Mouse (Mus musculus): ENCODE measurements around the gene Gas7. TPM values are rescaled to one million over a fixed set of nuclear protein-coding genes. Genes with fewer than 3 reads are reported as not detected.

Gas7 gene
- polyA plus RNA-seq, 1 experiment from 2014 or later: 15.7 TPM

DNA sequence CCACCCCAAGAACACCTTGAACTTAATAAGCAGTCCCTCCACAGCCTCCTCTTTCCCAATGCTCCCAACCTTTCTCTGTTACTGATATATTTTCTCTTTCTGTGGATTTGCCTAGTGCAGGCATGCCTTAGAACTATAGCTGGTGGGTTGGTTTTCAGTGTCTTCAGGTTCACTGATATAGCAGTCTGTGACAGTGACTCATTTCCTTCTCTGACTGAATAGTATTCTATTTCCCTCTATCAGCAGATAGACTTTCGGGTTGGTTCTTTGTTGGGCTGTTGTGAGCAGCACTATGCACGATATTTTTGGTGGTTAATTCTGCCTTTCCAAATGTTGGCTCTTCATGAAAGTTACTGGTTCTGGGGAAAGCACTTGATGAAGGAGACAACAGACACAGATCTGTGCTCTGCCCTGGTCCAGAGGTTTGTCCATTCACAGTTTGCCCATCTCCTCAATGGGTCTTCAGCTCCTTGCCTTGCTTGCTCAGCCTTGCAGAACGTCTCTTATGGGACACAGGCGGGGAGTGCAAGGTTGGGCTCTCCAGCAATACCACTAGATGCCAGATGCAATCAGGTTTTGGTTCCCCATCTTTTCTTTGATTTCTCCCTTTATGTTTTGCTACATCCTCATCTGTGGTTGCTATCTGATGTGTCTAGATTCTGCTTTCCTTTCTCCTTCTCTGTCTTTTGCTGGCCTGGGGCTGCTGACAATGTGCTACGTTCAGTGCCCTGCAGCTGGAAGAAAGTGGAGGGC is 25.1 kb downstream of the Gas7 start:
- Histone ChIP-seq H3K36me3 (ENCODE audit: control insufficient read depth, insufficient read depth, low read length) (no peaks in the 10 kb centered on the region), H3K4me1 (ENCODE audit: control insufficient read depth, insufficient read depth, low read length) (no peaks in the 10 kb centered on the region), H3K27ac (replicated peaks; ENCODE audit: low read depth, low read length) (no peak overlapping the region), H3K4me2 (ENCODE audit: low read length) (no peak overlapping the region), H3K4me3 (replicated peaks; ENCODE audit: low read depth, low read length) (no peak overlapping the region), H3K9ac (replicated peaks; ENCODE audit: low read length) (no peak overlapping the region), H3K27me3 (ENCODE audit: control insufficient read depth, insufficient read depth, low read length) (no peaks in the 10 kb centered on the region), H3K9me3 (ENCODE audit: control insufficient read depth, low read length) (no peaks in the 10 kb centered on the region)
- 88% methylated on average over 5 of the region's 5 CpGs for WGBS
- DNase-seq (no peak), ATAC-seq (ENCODE audit: low FRiP score, low TSS enrichment) (no peak)

GRCm38 (mm10) chr11:67481691-67482090 is 26.5 kb downstream of the Gas7 start:
- Histone ChIP-seq H3K36me3 (ENCODE audit: control insufficient read depth, insufficient read depth, low read length) (no peaks in the 10 kb centered on the region), H3K27ac (replicated peaks; ENCODE audit: low read depth, low read length) (no peak overlapping the region), H3K9ac (replicated peaks; ENCODE audit: low read length) (no peak overlapping the region), H3K9me3 (ENCODE audit: control insufficient read depth, low read length) (no peaks in the 10 kb centered on the region), H3K4me2 (ENCODE audit: low read length) (no peak overlapping the region), H3K27me3 (ENCODE audit: control insufficient read depth, insufficient read depth, low read length) (no peaks in the 10 kb centered on the region), H3K4me1 (ENCODE audit: control insufficient read depth, insufficient read depth, low read length) (no peaks in the 10 kb centered on the region), H3K4me3 (replicated peaks; ENCODE audit: low read depth, low read length) (no peak overlapping the region)
- WGBS: 83% methylated on average over 5 of the region's 5 CpGs
- ATAC-seq (ENCODE audit: low FRiP score, low TSS enrichment) (no peak), DNase-seq (no peak)

GRCm38 (mm10) chr11:67482217-67482760 is 27.1 kb downstream of the Gas7 start:
- Histone ChIP-seq H3K9me3 (ENCODE audit: control insufficient read depth, low read length) (no peaks in the 10 kb centered on the region), H3K27ac (replicated peaks; ENCODE audit: low read depth, low read length) (no peak overlapping the region), H3K27me3 (ENCODE audit: control insufficient read depth, insufficient read depth, low read length) (no peaks in the 10 kb centered on the region), H3K4me3 (replicated peaks; ENCODE audit: low read depth, low read length) (no peak overlapping the region), H3K9ac (replicated peaks; ENCODE audit: low read length) (no peak overlapping the region), H3K4me2 (ENCODE audit: low read length) (no peak overlapping the region), H3K36me3 (ENCODE audit: control insufficient read depth, insufficient read depth, low read length) (no peaks in the 10 kb centered on the region), H3K4me1 (ENCODE audit: control insufficient read depth, insufficient read depth, low read length) (no peaks in the 10 kb centered on the region)
- no peak for ATAC-seq (ENCODE audit: low FRiP score, low TSS enrichment)
- 77% methylated on average over 9 of the region's 9 CpGs for WGBS
- DNase-seq: no peak

DNA sequence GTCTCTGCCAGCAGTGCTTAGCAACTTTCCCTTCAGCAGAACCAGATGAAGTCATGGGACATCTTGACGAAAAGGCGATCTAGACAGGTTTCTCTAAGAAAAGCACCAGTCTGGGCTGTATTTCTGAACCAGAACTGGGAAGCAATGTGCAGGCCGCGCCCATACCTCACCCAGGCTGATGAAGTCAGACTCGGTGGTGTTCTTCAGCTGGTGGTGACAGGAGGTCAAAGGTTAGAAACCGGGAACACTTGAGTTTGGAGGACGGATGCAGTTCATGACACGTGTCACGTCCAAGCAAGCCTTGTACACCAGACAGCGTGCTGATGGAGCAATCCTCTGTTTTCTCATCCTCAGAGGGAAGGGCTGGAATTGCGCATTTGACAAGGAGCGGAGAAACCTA is 32.9 kb downstream of the Gas7 start:
- no peaks in the 10 kb centered on the region for H3K4me1 ChIP-seq (ENCODE audit: control insufficient read depth, insufficient read depth, low read length)
- WGBS: 89% methylated on average over 12 of the region's 12 CpGs
- H3K27me3 ChIP-seq (ENCODE audit: control insufficient read depth, insufficient read depth, low read length): no peaks in the 10 kb centered on the region
- ATAC-seq (ENCODE audit: low FRiP score, low TSS enrichment): no peak
- H3K27ac ChIP-seq (replicated peaks; ENCODE audit: low read depth, low read length): no peak overlapping the region
- no peak overlapping the region for H3K9ac ChIP-seq (replicated peaks; ENCODE audit: low read length)
- H3K36me3 ChIP-seq (ENCODE audit: control insufficient read depth, insufficient read depth, low read length): no peaks in the 10 kb centered on the region
- no peak overlapping the region for H3K4me2 ChIP-seq (ENCODE audit: low read length)
- DNase-seq: no peak
- H3K4me3 ChIP-seq (replicated peaks; ENCODE audit: low read depth, low read length): no peak overlapping the region
- H3K9me3 ChIP-seq (ENCODE audit: control insufficient read depth, low read length): no peaks in the 10 kb centered on the region

DNA sequence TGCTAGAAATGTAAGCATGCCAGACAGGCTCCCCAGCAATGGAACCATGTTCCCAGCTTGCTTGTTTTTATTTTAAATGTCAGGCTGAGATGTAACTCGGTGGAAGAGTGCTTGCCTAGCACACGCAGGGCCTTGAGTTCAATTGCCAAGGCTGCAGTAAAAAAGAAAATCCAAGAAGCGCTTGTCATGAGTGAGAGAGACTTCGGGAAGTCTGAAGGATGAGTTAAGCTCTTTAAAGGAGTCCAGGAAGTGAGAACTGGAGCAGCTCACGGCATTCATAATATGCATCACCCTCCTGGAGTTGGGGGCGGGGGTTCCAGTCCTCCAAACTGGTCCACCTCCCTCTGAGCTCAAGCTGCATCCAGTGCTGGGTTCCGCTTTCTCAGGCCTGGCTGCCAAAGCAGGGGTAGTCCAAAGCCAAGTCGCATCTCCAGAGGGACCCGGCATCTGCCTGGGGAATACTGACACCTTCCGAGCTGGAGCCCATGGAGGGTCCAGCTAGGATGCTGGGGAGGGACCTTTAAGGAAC is 34.5 kb downstream of the Gas7 start:
- H3K4me3 ChIP-seq (replicated peaks; ENCODE audit: low read depth, low read length): no peak overlapping the region
- no peaks in the 10 kb centered on the region for H3K9me3 ChIP-seq (ENCODE audit: control insufficient read depth, low read length)
- H3K27me3 ChIP-seq (ENCODE audit: control insufficient read depth, insufficient read depth, low read length): no peaks in the 10 kb centered on the region
- 78% methylated on average over 10 of the region's 10 CpGs for WGBS
- no peak overlapping the region for H3K9ac ChIP-seq (replicated peaks; ENCODE audit: low read length)
- no peak overlapping the region for H3K27ac ChIP-seq (replicated peaks; ENCODE audit: low read depth, low read length)
- H3K4me2 ChIP-seq (ENCODE audit: low read length): no peak overlapping the region
- H3K36me3 ChIP-seq (ENCODE audit: control insufficient read depth, insufficient read depth, low read length): no peaks in the 10 kb centered on the region
- no peak for ATAC-seq (ENCODE audit: low FRiP score, low TSS enrichment)
- no peaks in the 10 kb centered on the region for H3K4me1 ChIP-seq (ENCODE audit: control insufficient read depth, insufficient read depth, low read length)
- no peak for DNase-seq

DNA sequence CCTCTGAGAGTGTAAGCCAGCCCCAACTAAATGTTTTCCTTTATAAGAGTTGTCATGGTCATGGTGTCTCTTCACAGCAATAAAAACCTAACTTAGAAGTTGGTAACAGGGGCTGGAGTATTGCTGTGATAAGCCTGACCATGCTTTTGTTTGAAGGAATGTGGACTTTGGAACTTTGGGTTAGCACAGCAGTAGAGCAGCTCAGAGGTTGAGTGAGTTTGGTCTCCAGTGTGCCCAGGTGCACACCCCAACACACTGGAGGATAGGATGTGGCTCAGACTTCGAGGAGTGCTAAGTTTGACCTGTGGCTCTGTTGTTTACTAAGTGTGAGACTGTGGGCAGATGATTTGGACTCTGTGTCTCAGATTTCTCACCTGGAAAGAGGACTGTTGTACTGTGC is 41.6 kb downstream of the Gas7 start:
- no peak overlapping the region for H3K4me2 ChIP-seq (ENCODE audit: low read length)
- H3K9ac ChIP-seq (replicated peaks; ENCODE audit: low read length): no peak overlapping the region
- H3K27ac ChIP-seq (replicated peaks; ENCODE audit: low read depth, low read length): no peak overlapping the region
- H3K36me3 ChIP-seq (ENCODE audit: control insufficient read depth, insufficient read depth, low read length): no peaks in the 10 kb centered on the region
- no peaks in the 10 kb centered on the region for H3K9me3 ChIP-seq (ENCODE audit: control insufficient read depth, low read length)
- H3K4me3 ChIP-seq (replicated peaks; ENCODE audit: low read depth, low read length): no peak overlapping the region
- no peaks in the 10 kb centered on the region for H3K4me1 ChIP-seq (ENCODE audit: control insufficient read depth, insufficient read depth, low read length)
- no peak for DNase-seq
- ATAC-seq (ENCODE audit: low FRiP score, low TSS enrichment): no peak
- no peaks in the 10 kb centered on the region for H3K27me3 ChIP-seq (ENCODE audit: control insufficient read depth, insufficient read depth, low read length)
- 55% methylated on average over 1 of the region's 1 CpGs for WGBS

GRCm38 (mm10) chr11:67500115-67500514 is 44.9 kb downstream of the Gas7 start:
- Histone ChIP-seq H3K4me1 (ENCODE audit: control insufficient read depth, insufficient read depth, low read length) (no peaks in the 10 kb centered on the region), H3K36me3 (ENCODE audit: control insufficient read depth, insufficient read depth, low read length) (no peaks in the 10 kb centered on the region), H3K27me3 (ENCODE audit: control insufficient read depth, insufficient read depth, low read length) (no peaks in the 10 kb centered on the region), H3K4me2 (ENCODE audit: low read length) (no peak overlapping the region), H3K9me3 (ENCODE audit: control insufficient read depth, low read length) (no peaks in the 10 kb centered on the region), H3K9ac (replicated peaks; ENCODE audit: low read length) (no peak overlapping the region), H3K27ac (replicated peaks; ENCODE audit: low read depth, low read length) (no peak overlapping the region), H3K4me3 (replicated peaks; ENCODE audit: low read depth, low read length) (no peak overlapping the region)
- DNase-seq (no peak), ATAC-seq (ENCODE audit: low FRiP score, low TSS enrichment) (no peak)
- WGBS: 93% methylated on average over 2 of the region's 2 CpGs

GRCm38 (mm10) chr11:67501468-67502244 is 46.4 kb downstream of the Gas7 start:
- Histone ChIP-seq H3K36me3 (ENCODE audit: control insufficient read depth, insufficient read depth, low read length) (no peaks in the 10 kb centered on the region), H3K4me2 (ENCODE audit: low read length) (no peak overlapping the region), H3K4me3 (replicated peaks; ENCODE audit: low read depth, low read length) (no peak overlapping the region), H3K9ac (replicated peaks; ENCODE audit: low read length) (no peak overlapping the region), H3K27me3 (ENCODE audit: control insufficient read depth, insufficient read depth, low read length) (no peaks in the 10 kb centered on the region), H3K27ac (replicated peaks; ENCODE audit: low read depth, low read length) (no peak overlapping the region), H3K4me1 (ENCODE audit: control insufficient read depth, insufficient read depth, low read length) (no peaks in the 10 kb centered on the region), H3K9me3 (ENCODE audit: control insufficient read depth, low read length) (no peaks in the 10 kb centered on the region)
- ATAC-seq (ENCODE audit: low FRiP score, low TSS enrichment): no peak
- 85% methylated on average over 7 of the region's 7 CpGs for WGBS
- DNase-seq: no peak

Measured in midbrain, embryonic 14.5 days (tissue).